Mouse (Mus musculus) MEL (cell line): Measurements from ENCODE around the gene Klhdc9. TPM values are rescaled to one million over a fixed set of nuclear protein-coding genes. Genes with fewer than 3 reads are reported as not detected.

Experiments used
- DNase-seq: peaks from one replicate; pipeline ENCODE4 v3.0.0; 2011; ENCODE audit warnings: low read depth, low spot score
- H3K27ac ChIP-seq: 2 replicates; pipeline ENCODE4 v1.5.1; 2012; ENCODE audit warnings: low read depth, mild to moderate bottlenecking, control low read depth, low read length, moderate library complexity; ENCODE audit not compliant: control insufficient read depth
- H3K27me3 ChIP-seq, 2 experiments: fragments of 150-350 bp in 1 of 2; sonication (generic) in 1 of 2; 2 replicates each; pipeline ENCODE4 v1.6.1; 2012; ENCODE audit warnings: low read length in 2 of 2, mild to moderate bottlenecking in 2 of 2, improper control_type of control experiment in 1 of 2, moderate library complexity in 1 of 2; ENCODE audit not compliant: insufficient read depth in 2 of 2, control insufficient read depth in 1 of 2
- H3K36me3 ChIP-seq, 2 experiments: 2 replicates each; pipeline ENCODE4 v1.6.1; 2012 to 2014; ENCODE audit warnings: low read length in 2 of 2, improper control_type of control experiment in 1 of 2, inconsistent platforms in 1 of 2, mild to moderate bottlenecking in 1 of 2; ENCODE audit not compliant: insufficient read depth in 2 of 2, control insufficient read depth in 1 of 2
- H3K4me1 ChIP-seq, 2 experiments: fragments of 150-350 bp in 1 of 2; sonication (generic) in 1 of 2; 2 replicates each; pipeline ENCODE4 v1.6.1; 2012; ENCODE audit warnings: low read length in 2 of 2, improper control_type of control experiment in 1 of 2, mild to moderate bottlenecking in 1 of 2; ENCODE audit not compliant: insufficient read depth in 2 of 2, control insufficient read depth in 1 of 2
- H3K4me3 ChIP-seq, 2 experiments: fragments of 150-350 bp in 1 of 2; sonication (generic) in 1 of 2; 2 replicates each; pipeline ENCODE4 v1.5.1; 2012; ENCODE audit warnings: low read depth in 2 of 2, low read length in 2 of 2, mild to moderate bottlenecking in 2 of 2, moderate library complexity in 2 of 2, control low read depth in 1 of 2, improper control_type of control experiment in 1 of 2; ENCODE audit not compliant: control insufficient read depth in 1 of 2, insufficient read depth in 1 of 2
- H3K79me2 ChIP-seq: 2 replicates; pipeline ENCODE4 v1.6.1; 2012; ENCODE audit warnings: mild to moderate bottlenecking, low read length, moderate library complexity; ENCODE audit not compliant: control insufficient read depth, poor library complexity, insufficient read depth
- H3K9ac ChIP-seq: 2 replicates; pipeline ENCODE4 v1.6.1; 2012; ENCODE audit warnings: low read depth, mild to moderate bottlenecking, control low read depth, low read length, moderate library complexity; ENCODE audit not compliant: control insufficient read depth, poor library complexity, severe bottlenecking
- H3K9me3 ChIP-seq: fragments of 150-350 bp; sonication (generic); replicated peaks from 2 replicates; pipeline ENCODE4 v1.6.1; 2012; ENCODE audit warnings: mild to moderate bottlenecking, low read length, improper control_type of control experiment, moderate library complexity; ENCODE audit not compliant: insufficient read depth
- BHLHE40 ChIP-seq: IDR thresholded peaks from 2 replicates; pipeline ENCODE4 v1.6.1; 2012; ENCODE audit warnings: low read depth, mild to moderate bottlenecking, inconsistent platforms, low read length, improper control_type of control experiment, borderline replicate concordance
- CTCF ChIP-seq, 3 experiments: IDR thresholded peaks in 2 of 3; conservative IDR thresholded peaks in 1 of 3; 2 replicates each; pipeline ENCODE4 v1.5.1; 2011 to 2012; ENCODE audit warnings: low read length in 3 of 3, low read depth in 2 of 3, mild to moderate bottlenecking in 2 of 3, improper control_type of control experiment in 1 of 3, inconsistent platforms in 1 of 3, mixed read lengths in 1 of 3, moderate library complexity in 1 of 3; ENCODE audit not compliant: control insufficient read depth in 1 of 3, insufficient read depth in 1 of 3, poor library complexity in 1 of 3, severe bottlenecking in 1 of 3
- E2F4 ChIP-seq: IDR thresholded peaks from 2 replicates; pipeline ENCODE4 v1.6.1; 2011; ENCODE audit warnings: low read depth, low read length, improper control_type of control experiment, borderline replicate concordance
- ELF1 ChIP-seq: IDR thresholded peaks from 2 replicates; pipeline ENCODE4 v1.6.1; 2014; ENCODE audit warnings: low read depth, mild to moderate bottlenecking, inconsistent platforms, low read length, improper control_type of control experiment, moderate library complexity
- ETS1 ChIP-seq: IDR thresholded peaks from 2 replicates; pipeline ENCODE4 v1.6.1; 2012; ENCODE audit warnings: low read depth, mild to moderate bottlenecking, inconsistent platforms, low read length, improper control_type of control experiment, moderate library complexity
- HCFC1 ChIP-seq: IDR thresholded peaks from 2 replicates; pipeline ENCODE4 v1.6.1; 2012; ENCODE audit warnings: low read depth, mild to moderate bottlenecking, inconsistent platforms, low read length, improper control_type of control experiment, moderate library complexity
- KAT2A ChIP-seq: conservative IDR thresholded peaks from 2 replicates; pipeline ENCODE4 v1.6.1; 2012; ENCODE audit warnings: low read depth, low read length, improper control_type of control experiment, inconsistent platforms
- MXI1 ChIP-seq: IDR thresholded peaks from 2 replicates; pipeline ENCODE4 v1.6.1; 2011; ENCODE audit warnings: mild to moderate bottlenecking, low read depth, low read length, improper control_type of control experiment
- MYB ChIP-seq: IDR thresholded peaks from 2 replicates; pipeline ENCODE4 v1.6.1; 2011; ENCODE audit warnings: mild to moderate bottlenecking, low read depth, low read length, improper control_type of control experiment
- NRF1 ChIP-seq: IDR thresholded peaks from 2 replicates; pipeline ENCODE4 v1.6.1; 2014; ENCODE audit warnings: low read depth, mild to moderate bottlenecking, inconsistent platforms, low read length, improper control_type of control experiment, moderate library complexity; ENCODE audit not compliant: poor library complexity, insufficient read depth, severe bottlenecking
- RAD21 ChIP-seq: IDR thresholded peaks from 2 replicates; pipeline ENCODE4 v1.6.1; 2011; ENCODE audit warnings: mild to moderate bottlenecking, low read depth, low read length, improper control_type of control experiment
- RCOR1 ChIP-seq: IDR thresholded peaks from 2 replicates; pipeline ENCODE4 v1.6.1; 2012; ENCODE audit warnings: low read depth, mild to moderate bottlenecking, inconsistent platforms, low read length, improper control_type of control experiment
- SIN3A ChIP-seq: IDR thresholded peaks from 2 replicates; pipeline ENCODE4 v1.6.1; 2012; ENCODE audit warnings: low read length, improper control_type of control experiment, inconsistent platforms
- SMC3 ChIP-seq: IDR thresholded peaks from 2 replicates; pipeline ENCODE4 v1.6.1; 2011; ENCODE audit warnings: low read depth, low read length, improper control_type of control experiment
- TAL1 ChIP-seq: IDR thresholded peaks from 2 replicates; pipeline ENCODE4 v1.6.1; 2012; ENCODE audit warnings: mild to moderate bottlenecking, inconsistent platforms, low read length, moderate library complexity, mixed read lengths
- TBP ChIP-seq: IDR thresholded peaks from 2 replicates; pipeline ENCODE4 v1.8.0; 2011; ENCODE audit warnings: low read depth, low read length, improper control_type of control experiment
- USF2 ChIP-seq, 2 experiments: IDR thresholded peaks; 2 replicates each; pipeline ENCODE4 v1.6.1; 2011 to 2012; ENCODE audit warnings: improper control_type of control experiment in 2 of 2, low read length in 2 of 2, borderline replicate concordance in 1 of 2, inconsistent platforms in 1 of 2, low read depth in 1 of 2, mild to moderate bottlenecking in 1 of 2; ENCODE audit not compliant: insufficient read depth in 1 of 2
- ZC3H11A ChIP-seq: IDR thresholded peaks from 2 replicates; pipeline ENCODE4 v1.6.1; 2012; ENCODE audit warnings: low read depth, mild to moderate bottlenecking, inconsistent platforms, low read length, improper control_type of control experiment
- ZKSCAN1 ChIP-seq: IDR thresholded peaks from 2 replicates; pipeline ENCODE4 v1.6.1; 2012; ENCODE audit warnings: low read depth, mild to moderate bottlenecking, inconsistent platforms, low read length, improper control_type of control experiment, moderate library complexity
- polyA plus RNA-seq, 2 experiments: library from polyadenylated mRNA; stranded (reverse) in 1 of 2; unstranded in 1 of 2; fragments of >175 nt in 1 of 2; fragments of >200 nt in 1 of 2; gene quantifications; 2 replicates each; pipeline versions ENCODE4 v1.2.1 to v1.2.4; 2012; ENCODE audit warnings: low replicate concordance in 2 of 2, low read depth in 1 of 2; ENCODE audit not compliant: insufficient read length in 2 of 2, insufficient read depth in 1 of 2, missing spikeins in 1 of 2
- total RNA-seq: library from RNA; depleted of rRNA; stranded (reverse); fragments of 300-350 nt; gene quantifications from 2 replicates; pipeline ENCODE4 v1.2.3, GENCODE M21; 2012

The Klhdc9 gene
- total and polyA plus RNA-seq, 3 experiments = 0.08 TPM; not detected in 2

GRCm38 (mm10) chr1:171349210-171349609 is 11.4 kb downstream of the Klhdc9 start:
- no peak overlapping the region for H3K9ac ChIP-seq
- H3K79me2 ChIP-seq = peaks cover 76% of the 10 kb centered on the region
- no peaks in the 10 kb centered on the region for H3K9me3 ChIP-seq
- H3K4me3 ChIP-seq = no peak overlapping the region
- DNase-seq = no peak
- H3K27ac ChIP-seq = no peak overlapping the region
- peaks cover 6 to 12% of the 10 kb centered on the region in 2 experiments; a peak in 3 of 4 replicates for H3K4me1 ChIP-seq
- H3K36me3 ChIP-seq = peaks cover 0 to 19% of the 10 kb centered on the region in 2 experiments; a peak in 2 of 4 replicates
- TF ChIP-seq USF2 (IDR thresholded peaks at IDR 0.05; ENCODE audit: borderline replicate concordance in 1 of 2, insufficient read depth in 1 of 2, low read depth in 1 of 2, low read length in 2 of 2) (no peak), SMC3 (no peak), ZC3H11A (no peak), TAL1 (no peak), ELF1 (no peak), HCFC1 (no peak)
- H3K27me3 ChIP-seq = no peaks in the 10 kb centered on the region

GRCm38 (mm10) chr1:171348665-171349064 is 11.9 kb downstream of the Klhdc9 start:
- no peak for DNase-seq
- TF ChIP-seq CTCF (IDR thresholded peaks at IDR 0.05 in 2 of 3, conservative IDR thresholded peaks at IDR 0.05 in 1 of 3; ENCODE audit: control insufficient read depth in 1 of 3, insufficient read depth in 1 of 3, low read depth in 2 of 3, low read length in 3 of 3, poor library complexity in 1 of 3, severe bottlenecking in 1 of 3) = no peak
- TF ChIP-seq TBP = no peak
- no peak for TF ChIP-seq RAD21
- TF ChIP-seq NRF1 = no peak
- no peak for TF ChIP-seq MXI1
- TF ChIP-seq TAL1 = no peak
- no peak for TF ChIP-seq ZKSCAN1
- no peak for TF ChIP-seq MYB
- TF ChIP-seq RCOR1 = no peak
- TF ChIP-seq E2F4 = no peak
- no peak for TF ChIP-seq ZC3H11A
- TF ChIP-seq USF2 (IDR thresholded peaks at IDR 0.05; ENCODE audit: borderline replicate concordance in 1 of 2, insufficient read depth in 1 of 2, low read depth in 1 of 2, low read length in 2 of 2) = no peak
- TF ChIP-seq SIN3A = no peak
- TF ChIP-seq KAT2A = no peak
- no peak for TF ChIP-seq ETS1
- TF ChIP-seq BHLHE40 = no peak
- Histone ChIP-seq H3K79me2 (peaks cover 74% of the 10 kb centered on the region), H3K4me1 (peaks cover 6 to 13% of the 10 kb centered on the region in 2 experiments; a peak in 3 of 4 replicates), H3K9me3 (no peaks in the 10 kb centered on the region), H3K27ac (no peak overlapping the region), H3K36me3 (peaks cover 0 to 20% of the 10 kb centered on the region in 2 experiments; a peak in 2 of 4 replicates), H3K27me3 (no peaks in the 10 kb centered on the region), H3K4me3 (no peak overlapping the region), H3K9ac (no peak overlapping the region)
